Mouse (Mus musculus): Measurements from ENCODE around the gene Hrasls.

The Hrasls gene

GRCm38 (mm10) chr16:29209605-29210411 lies at the start of gene Hrasls:
Hrasls (plus strand) TSS chr16:29209695.
- DNase-seq (ENCODE audit: low spot score) = no peak

GRCm38 (mm10) chr16:29162271-29162670 lies 47.2 kb upstream of the Hrasls start:
- DNase-seq (ENCODE audit: low spot score) = no peak

DNA sequence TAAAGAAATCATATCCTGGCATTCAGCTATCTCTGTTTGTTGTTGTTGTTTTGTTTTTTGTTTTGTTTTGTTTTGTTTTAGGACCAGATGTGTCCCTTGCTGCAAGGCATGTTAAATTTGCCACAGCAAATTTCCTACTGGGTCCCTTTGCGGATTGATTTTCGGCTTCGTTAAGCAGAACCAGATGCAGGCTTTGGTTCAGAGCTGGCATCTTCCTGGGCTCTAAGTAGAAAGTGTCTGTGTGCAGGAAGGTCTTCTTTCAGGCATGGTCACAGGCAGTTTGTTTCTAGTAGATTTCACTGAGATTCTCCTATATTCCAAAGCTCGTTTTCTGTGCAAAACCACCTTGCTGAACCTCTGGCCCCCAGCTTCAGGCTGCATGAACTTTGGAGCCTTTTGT lies 42.4 kb upstream of the Hrasls start:
- DNase-seq (ENCODE audit: low spot score) = no peak

- no peak for DNase-seq (ENCODE audit: low spot score)
These were observed 37.8 kb upstream of the Hrasls start for GRCm38 (mm10) chr16:29171741-29172140.

- no peak for DNase-seq (ENCODE audit: low spot score)
These were observed 36.3 kb upstream of the Hrasls start for GRCm38 (mm10) chr16:29173201-29173600.

GRCm38 (mm10) chr16:29174831-29175350 lies 34.6 kb upstream of the Hrasls start:
- DNase-seq (ENCODE audit: low spot score) = no peak

DNA sequence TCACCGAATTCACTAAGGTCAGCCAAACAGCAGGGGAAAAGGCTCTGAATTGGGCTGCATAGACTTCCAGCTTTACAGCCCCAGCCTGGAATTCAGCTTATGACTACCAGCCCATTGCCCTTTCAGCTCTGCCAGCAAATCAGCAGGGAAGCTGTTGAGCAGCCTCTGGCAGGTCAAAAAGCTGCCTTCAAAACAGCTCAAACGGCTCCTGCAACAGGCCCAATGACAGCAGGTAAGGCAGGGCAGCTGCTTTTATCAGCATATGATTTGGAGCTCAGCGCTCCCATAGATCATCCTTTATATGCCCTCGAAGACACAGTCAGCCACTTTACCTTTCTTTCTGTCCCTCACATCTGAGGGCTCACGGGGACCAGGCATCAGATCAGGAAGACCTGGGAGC lies 16.6 kb upstream of the Hrasls start:
- DNase-seq (ENCODE audit: low spot score) = no peak

- no peak for DNase-seq (ENCODE audit: low spot score)
These were observed 15.5 kb upstream of the Hrasls start for GRCm38 (mm10) chr16:29193981-29194380.

DNA sequence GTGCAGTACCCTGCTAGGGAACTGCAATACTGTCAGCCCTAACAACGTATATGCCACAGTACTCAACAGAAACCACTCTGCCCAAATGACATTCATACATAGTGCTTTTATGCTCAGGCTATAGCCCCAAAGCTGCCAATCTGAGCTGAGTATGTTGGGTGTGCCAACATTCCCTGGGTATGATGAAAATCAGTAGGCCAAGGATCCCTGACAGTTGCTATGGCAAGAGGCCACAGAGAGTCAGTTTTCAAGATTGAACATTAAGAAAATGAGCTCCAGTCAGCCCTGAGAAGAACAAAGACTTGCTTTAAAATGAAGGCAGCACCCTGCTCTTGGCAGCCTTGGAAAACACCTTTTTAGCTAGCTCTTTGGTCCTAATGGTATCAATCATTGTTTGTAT lies 14.3 kb upstream of the Hrasls start:
- DNase-seq (ENCODE audit: low spot score) = no peak

GRCm38 (mm10) chr16:29198461-29198860 lies 11.0 kb upstream of the Hrasls start:
- DNase-seq (ENCODE audit: low spot score) = no peak

- no peak for DNase-seq (ENCODE audit: low spot score)
These were observed 8.3 kb upstream of the Hrasls start for GRCm38 (mm10) chr16:29201146-29201545.

DNA sequence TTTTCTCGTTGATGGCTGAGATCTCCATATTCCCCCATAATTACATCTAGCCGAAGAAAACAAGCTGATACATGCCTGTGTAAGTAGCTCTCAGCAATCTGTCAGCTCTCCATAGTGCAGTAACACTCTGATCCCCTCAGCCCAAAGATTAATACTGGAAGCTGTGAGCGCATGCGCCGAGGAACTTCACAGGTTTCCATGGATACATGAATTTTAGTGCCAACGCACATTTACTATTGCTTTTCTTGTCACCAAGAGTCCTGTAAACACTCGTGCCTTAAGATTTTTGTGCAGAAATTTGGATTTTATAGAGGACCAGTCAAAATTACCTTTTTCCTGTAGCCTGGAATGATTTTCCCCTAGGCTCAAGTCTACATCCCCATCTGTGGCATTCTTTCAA lies 4.6 kb upstream of the Hrasls start:
- DNase-seq (ENCODE audit: low spot score) = no peak

GRCm38 (mm10) chr16:29205581-29205980 lies 3.9 kb upstream of the Hrasls start:
- no peak for DNase-seq (ENCODE audit: low spot score)

GRCm38 (mm10) chr16:29208841-29209240 lies 654 bp upstream of the Hrasls start:
- DNase-seq (ENCODE audit: low spot score) = no peak

GRCm38 (mm10) chr16:29216395-29217295 lies 7.2 kb downstream of the Hrasls start:
- no peak for DNase-seq (ENCODE audit: low spot score)

GRCm38 (mm10) chr16:29235951-29236350 lies 26.5 kb downstream of the Hrasls start:
- no peak for DNase-seq (ENCODE audit: low spot score)

DNA sequence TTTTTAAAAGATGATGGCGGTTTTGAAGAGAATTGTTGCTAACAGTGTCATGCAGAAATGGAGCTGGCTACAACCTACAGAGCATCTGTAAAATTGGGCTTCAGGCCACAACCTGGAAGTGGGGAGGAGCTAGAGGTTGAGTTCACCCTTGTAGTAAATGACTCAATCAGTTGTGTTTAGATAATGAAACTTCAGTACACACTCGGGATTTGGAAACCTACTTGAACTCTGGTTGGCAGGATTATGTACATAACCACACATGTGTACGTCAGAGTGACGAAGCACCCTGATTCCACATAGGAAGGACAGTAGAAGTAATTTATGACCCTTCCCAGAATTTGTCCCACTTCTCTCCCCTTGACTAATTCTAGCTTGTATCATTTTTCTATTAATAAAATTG lies 44.8 kb downstream of the Hrasls start:
- DNase-seq (ENCODE audit: low spot score) = no peak

Measured in MN1 (cell line).